Mouse (Mus musculus) limb, embryonic 11.5 days (tissue): ENCODE measurements around the gene Sel1l. TPM values are rescaled to one million over a fixed set of nuclear protein-coding genes. Genes with fewer than 3 reads are reported as not detected.

Experiments
- ATAC-seq: fragments of 200-750 bp; cut with Nextera tagmentation; 2 replicates; pipeline ENCODE4 v1.8.0; 2017; ENCODE audit warnings: low read depth; ENCODE audit not compliant: insufficient number of reproducible peaks, low FRiP score, low TSS enrichment
- DNase-seq: peaks from one replicate; pipeline ENCODE4 v3.0.0-alpha.2; 2015; ENCODE audit warnings: low spot score
- H3K27ac ChIP-seq: fragments of 300-500 bp; sonication (generic); replicated peaks from 2 replicates; pipeline ENCODE4 v1.5.1; 2014; ENCODE audit warnings: low read depth, mild to moderate bottlenecking, low read length
- H3K27me3 ChIP-seq: fragments of 300-500 bp; sonication (generic); 2 replicates; pipeline ENCODE4 v1.6.1; 2014; ENCODE audit warnings: mild to moderate bottlenecking, low read length, mixed read lengths; ENCODE audit not compliant: control insufficient read depth, insufficient read depth
- H3K36me3 ChIP-seq: fragments of 300-500 bp; sonication (generic); 2 replicates; pipeline ENCODE4 v1.6.1; 2014; ENCODE audit warnings: mild to moderate bottlenecking, low read length, moderate library complexity, mixed read lengths; ENCODE audit not compliant: control insufficient read depth, insufficient read depth
- H3K4me1 ChIP-seq: fragments of 300-500 bp; sonication (generic); 2 replicates; pipeline ENCODE4 v1.6.1; 2014; ENCODE audit warnings: low read length, mixed read lengths; ENCODE audit not compliant: control insufficient read depth, insufficient read depth
- H3K4me2 ChIP-seq: fragments of 300-500 bp; sonication (generic); 2 replicates; pipeline ENCODE4 v1.6.1; 2014; ENCODE audit warnings: low read depth, mild to moderate bottlenecking, moderate library complexity; ENCODE audit not compliant: severe bottlenecking
- H3K4me3 ChIP-seq: fragments of 300-500 bp; sonication (generic); 2 replicates; pipeline ENCODE4 v1.5.1; 2014; ENCODE audit warnings: low read depth, low read length
- H3K9ac ChIP-seq: fragments of 300-500 bp; sonication (generic); 2 replicates; pipeline ENCODE4 v1.6.1; 2014; ENCODE audit warnings: mild to moderate bottlenecking, low read length
- H3K9me3 ChIP-seq: fragments of 300-500 bp; sonication (generic); 2 replicates; pipeline ENCODE4 v1.6.1; 2016; ENCODE audit warnings: low read length; ENCODE audit not compliant: control insufficient read depth
- WGBS: fragments of 180-500 bp; shearing (Covaris S2); extraction: QIAGEN DNeasy Blood & Tissue Kit; methylation state at CpG from one replicate; pipeline ENCODE4 v1.1.7; 2014; 5-methylcytosine and 5-hydroxymethylcytosine counted together
- polyA plus RNA-seq: library from polyadenylated mRNA; unstranded; fragments of >200 nt; fragmentation: Nextera tagmentation; extraction: Ambion mirVana; gene quantifications from 2 replicates; pipeline ENCODE4 v1.2.1, GENCODE M21; 2014

The Sel1l gene
- polyA plus RNA-seq, 1 experiment from 2014 or later, result 64.9 TPM

GRCm38 (mm10) chr12:91854330-91854729 is 5.4 kb upstream of the Sel1l start:
- no peaks in the 10 kb centered on the region for H3K36me3 ChIP-seq
- H3K9ac ChIP-seq, result no peak overlapping the region
- no peaks in the 10 kb centered on the region for H3K4me1 ChIP-seq
- peak; percentile 21 for DNase-seq
- no peaks in the 10 kb centered on the region for H3K27me3 ChIP-seq
- no peaks in the 10 kb centered on the region for H3K9me3 ChIP-seq
- H3K4me2 ChIP-seq, result no peak overlapping the region
- 0 out of 2 replicates have a peak, but pooled peaks have one; percentile 31 for ATAC-seq
- WGBS, result 61% methylated on average over 8 of the region's 8 CpGs
- H3K27ac ChIP-seq, result no peak overlapping the region
- H3K4me3 ChIP-seq, result no peak overlapping the region

DNA sequence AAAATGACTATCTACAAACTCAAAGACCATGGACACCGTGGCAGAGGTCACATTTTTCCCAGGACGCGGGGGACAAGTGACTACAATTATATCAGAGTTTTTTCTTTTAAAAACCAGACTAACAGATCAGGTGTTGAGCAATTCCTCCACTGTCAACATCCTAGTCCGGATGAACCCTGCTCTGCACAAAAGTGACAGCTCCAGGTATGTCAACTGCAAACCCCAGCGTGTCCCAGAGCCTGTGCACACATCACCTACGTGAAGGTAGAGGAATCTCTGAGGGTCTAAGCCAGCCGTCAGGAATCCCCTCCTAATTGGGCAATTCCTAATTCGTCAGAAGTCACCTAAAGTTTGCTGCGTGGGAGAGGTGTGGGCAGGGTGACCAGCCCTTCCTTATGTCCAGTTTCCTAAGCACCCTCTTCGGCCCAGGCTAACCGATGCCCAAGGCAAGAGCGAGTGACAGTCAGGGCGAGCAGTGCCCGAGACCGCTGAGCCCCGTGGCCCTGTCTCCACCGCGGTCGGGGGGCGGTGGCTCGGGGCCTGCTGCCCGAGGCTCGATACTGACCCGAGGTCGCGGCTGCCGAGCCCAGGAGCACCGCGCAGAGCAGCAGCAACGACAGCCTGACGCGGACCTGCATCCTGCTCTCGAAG is 438 bp downstream of the Sel1l start:
- Histone ChIP-seq H3K4me2 (peak overlapping the region; percentile 83), H3K9ac (peak overlapping the region; percentile 76), H3K4me3 (peak overlapping the region; percentile 80), H3K4me1 (no peaks in the 10 kb centered on the region), H3K36me3 (no peaks in the 10 kb centered on the region), H3K27me3 (no peaks in the 10 kb centered on the region), H3K27ac (no peak overlapping the region), H3K9me3 (no peaks in the 10 kb centered on the region)
- ATAC-seq (peak; percentile 46), DNase-seq (no peak)
- 3% methylated on average over 33 of the region's 33 CpGs for WGBS

- Histone ChIP-seq H3K9me3 (no peaks in the 10 kb centered on the region), H3K9ac (no peak overlapping the region), H3K4me3 (no peak overlapping the region), H3K27me3 (no peaks in the 10 kb centered on the region), H3K27ac (no peak overlapping the region), H3K4me1 (no peaks in the 10 kb centered on the region), H3K36me3 (peaks cover 3% of the 10 kb centered on the region; the same call in 1 of the 2 replicates), H3K4me2 (no peak overlapping the region)
- no peak for ATAC-seq
- 94% methylated on average over 6 of the region's 6 CpGs for WGBS
- DNase-seq, result no peak
Measured at GRCm38 (mm10) chr12:91846038-91846437, 2.9 kb downstream of the Sel1l start.

GRCm38 (mm10) chr12:91845393-91845792 is 3.6 kb downstream of the Sel1l start:
- no peak overlapping the region for H3K27ac ChIP-seq
- no peak overlapping the region for H3K4me2 ChIP-seq
- H3K9ac ChIP-seq, result no peak overlapping the region
- 96% methylated on average over 9 of the region's 9 CpGs for WGBS
- H3K4me1 ChIP-seq, result no peaks in the 10 kb centered on the region
- no peaks in the 10 kb centered on the region for H3K9me3 ChIP-seq
- peaks cover 5% of the 10 kb centered on the region; the same call in 1 of the 2 replicates for H3K36me3 ChIP-seq
- ATAC-seq (no peak), DNase-seq (no peak)
- no peak overlapping the region for H3K4me3 ChIP-seq
- H3K27me3 ChIP-seq, result no peaks in the 10 kb centered on the region

GRCm38 (mm10) chr12:91844542-91844941 is 4.4 kb downstream of the Sel1l start:
- no peaks in the 10 kb centered on the region for H3K9me3 ChIP-seq
- 74% methylated on average over 4 of the region's 4 CpGs for WGBS

DNA sequence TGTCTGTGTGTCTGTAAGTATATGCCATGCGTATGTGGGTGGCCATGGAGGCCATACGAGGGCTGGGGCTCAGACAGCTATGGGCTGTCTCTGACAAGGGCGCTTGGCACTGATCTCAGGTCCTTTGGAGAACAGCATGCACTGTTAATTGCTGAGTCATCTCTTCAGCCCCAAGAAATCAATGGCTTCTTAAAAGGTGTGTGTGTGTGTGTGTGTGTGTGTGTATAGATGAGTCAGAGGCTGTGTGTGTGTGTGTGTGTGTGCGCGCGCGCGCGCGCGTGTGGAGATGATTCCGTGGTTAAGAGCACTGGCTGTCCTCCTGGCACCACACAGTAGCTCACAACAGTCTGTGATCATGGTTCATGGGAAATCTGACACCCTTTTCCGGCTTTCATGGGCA is 5.1 kb downstream of the Sel1l start:
- Histone ChIP-seq H3K4me1 (no peaks in the 10 kb centered on the region), H3K27ac (no peak overlapping the region), H3K9ac (no peak overlapping the region), H3K36me3 (peaks cover 10% of the 10 kb centered on the region; the same call in 1 of the 2 replicates), H3K4me2 (no peak overlapping the region), H3K27me3 (no peaks in the 10 kb centered on the region), H3K4me3 (no peak overlapping the region), H3K9me3 (no peaks in the 10 kb centered on the region)
- ATAC-seq, result no peak
- DNase-seq, result no peak
- WGBS, result 96% methylated on average over 13 of the region's 13 CpGs

More at GRCm38 (mm10) chr12:91844542-91844941, 4.4 kb downstream of the Sel1l start:
- no peak overlapping the region for H3K4me2 ChIP-seq
- no peak for ATAC-seq
- peaks cover 8% of the 10 kb centered on the region; the same call in 1 of the 2 replicates for H3K36me3 ChIP-seq
- H3K9ac ChIP-seq, result no peak overlapping the region
- no peak for DNase-seq
- no peak overlapping the region for H3K4me3 ChIP-seq
- H3K27me3 ChIP-seq, result no peaks in the 10 kb centered on the region
- no peak overlapping the region for H3K27ac ChIP-seq
- no peaks in the 10 kb centered on the region for H3K4me1 ChIP-seq

- DNase-seq, result no peak
- Histone ChIP-seq H3K36me3 (peaks cover 15% of the 10 kb centered on the region; the same call in 1 of the 2 replicates), H3K27ac (no peak overlapping the region), H3K9ac (no peak overlapping the region), H3K9me3 (no peaks in the 10 kb centered on the region), H3K4me3 (no peak overlapping the region), H3K4me1 (no peaks in the 10 kb centered on the region), H3K4me2 (no peak overlapping the region), H3K27me3 (no peaks in the 10 kb centered on the region)
- ATAC-seq, result no peak
- 87% methylated on average over 6 of the region's 6 CpGs for WGBS
Measured at GRCm38 (mm10) chr12:91841714-91842113, 7.2 kb downstream of the Sel1l start.

GRCm38 (mm10) chr12:91838261-91838660 is 10.7 kb downstream of the Sel1l start:
- H3K27ac ChIP-seq, result no peak overlapping the region
- no peak overlapping the region for H3K4me2 ChIP-seq
- ATAC-seq (no peak), DNase-seq (no peak)
- H3K36me3 ChIP-seq, result peaks cover 19% of the 10 kb centered on the region
- no peaks in the 10 kb centered on the region for H3K9me3 ChIP-seq
- H3K4me1 ChIP-seq, result no peaks in the 10 kb centered on the region
- H3K4me3 ChIP-seq, result no peak overlapping the region
- H3K27me3 ChIP-seq, result no peaks in the 10 kb centered on the region
- no peak overlapping the region for H3K9ac ChIP-seq
- WGBS, result 78% methylated on average over 7 of the region's 7 CpGs
